Comparison of ENCODE assay signal across 8 mouse cellular contexts in the genomic region with DNA sequence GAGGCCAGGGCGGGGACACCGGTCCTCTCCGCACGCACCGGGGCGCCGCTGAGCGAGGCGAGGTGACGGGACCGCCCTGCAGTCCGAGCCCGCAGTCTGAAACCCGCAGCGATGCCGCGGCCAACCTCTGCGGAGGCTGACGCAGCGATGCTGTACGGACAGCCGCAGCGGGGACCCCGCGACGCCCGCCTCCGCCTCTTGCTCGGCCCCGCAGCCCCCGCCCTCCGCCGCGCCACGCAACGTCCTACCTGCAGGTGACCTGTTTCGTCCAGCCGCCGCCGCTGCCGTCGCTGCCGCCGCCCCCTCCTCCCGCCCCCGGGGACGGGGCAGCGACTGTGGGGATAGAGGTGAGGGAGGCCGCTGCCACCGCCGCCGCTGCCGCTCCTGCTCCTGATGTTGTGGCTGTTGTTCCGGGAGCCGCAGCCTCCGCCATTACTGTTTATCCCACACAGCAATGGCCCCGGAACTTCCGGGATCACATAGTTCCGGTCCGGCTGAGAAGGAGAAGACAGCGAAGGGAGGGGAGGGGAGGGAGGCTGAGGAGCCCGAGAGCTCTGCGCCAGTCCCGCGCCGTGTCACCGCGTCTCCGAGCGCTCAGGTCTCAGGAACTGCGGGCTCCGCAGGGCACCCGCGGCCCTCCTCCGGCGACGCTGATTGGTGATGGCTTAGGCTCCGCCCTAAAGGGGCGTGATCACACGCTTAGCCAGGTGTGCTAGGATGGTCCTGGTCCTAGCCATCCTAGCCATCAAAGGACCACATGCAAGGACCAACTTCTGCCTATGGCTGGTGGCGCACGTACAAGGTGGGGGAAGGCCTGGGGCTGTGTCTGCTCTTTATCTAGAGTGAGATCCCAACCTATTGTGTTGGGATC. TPM values are rescaled to one million over a fixed set of nuclear protein-coding genes. Genes with fewer than 3 reads are reported as not detected.
DNase-seq lines count a peak whose midpoint lies in the region; ATAC-seq and TF ChIP-seq lines count a peak whose summit lies in the region.

A gene (minus strand): TSS at position 612 of the 871 bp plus-strand sequence.

- TF ChIP-seq POLR2A in brain, embryonic 14.5 days (IDR thresholded peaks at IDR 0.05; ENCODE audit: borderline replicate concordance, extremely low read depth, insufficient read depth, insufficient read length, poor library complexity, severe bottlenecking): peak; percentile 72

- TF ChIP-seq CTCF in C2C12 (IDR thresholded peaks at IDR 0.05; ENCODE audit: control insufficient read depth, insufficient read depth, insufficient read length): no peak
- no peak for TF ChIP-seq CTCF in brain, embryonic 14.5 days (IDR thresholded peaks at IDR 0.05; ENCODE audit: borderline replicate concordance, extremely low read depth, insufficient read depth, insufficient read length)
- TF ChIP-seq CTCF in kidney, postnatal 0 days (IDR thresholded peaks at IDR 0.05; ENCODE audit: low read depth): no peak

- H3K79me3 ChIP-seq in C2C12 (ENCODE audit: low read depth): peaks cover 1% of the 10 kb centered on the region

- H3K9ac ChIP-seq in heart, embryonic 12.5 days: peak within 1 kb of the TSS; percentile 81
- peak within 1 kb of the TSS; percentile 89 for H3K9ac ChIP-seq in kidney, postnatal 0 days (ENCODE audit: low read depth, low read length)
- peak within 1 kb of the TSS; percentile 92 for H3K9ac ChIP-seq in liver, embryonic 11.5 days (ENCODE audit: low read depth, low read length)
- peak within 1 kb of the TSS; percentile 55 for H3K9ac ChIP-seq in stomach, embryonic 14.5 days (replicated peaks; ENCODE audit: low read depth, low read length)

- DNase-seq in brain, embryonic 14.5 days (ENCODE audit: low read depth): peak; percentile 97
- peak; percentile 87 for DNase-seq in kidney, postnatal 0 days (ENCODE audit: low spot score)
- peak; percentile 86 for DNase-seq in liver, embryonic 11.5 days (ENCODE audit: low spot score)
- DNase-seq in naive thymus-derived CD4-positive, alpha-beta T cell, adult 2 months (ENCODE audit: low read depth): peak; percentile 89

- peak; percentile 93 for ATAC-seq in heart, embryonic 12.5 days (ENCODE audit: insufficient number of reproducible peaks, low FRiP score)
- ATAC-seq in kidney, postnatal 0 days (replicated peaks; ENCODE audit: low FRiP score, low read depth): peak; percentile 96
- peak; percentile 82 for ATAC-seq in liver, embryonic 11.5 days (replicated peaks; ENCODE audit: low FRiP score)
- ATAC-seq in stomach, embryonic 14.5 days (ENCODE audit: insufficient number of reproducible peaks, insufficient read depth, low FRiP score, low read depth): peak; percentile 93

- H3ac ChIP-seq in C2C12 (ENCODE audit: control insufficient read depth, insufficient read length, low read depth): peak within 1 kb of the TSS; percentile 53

- peaks cover 77% of the 10 kb centered on the region for H3K4me1 ChIP-seq in erythroblast, embryonic 14.5 days (ENCODE audit: control insufficient read depth)
- H3K4me1 ChIP-seq in heart, embryonic 12.5 days (replicated peaks): 0 out of 2 replicates have a peak, but pooled peaks cover 7% of the 10 kb centered on the region
- H3K4me1 ChIP-seq in kidney, postnatal 0 days (replicated peaks; ENCODE audit: insufficient read depth, low read length): no peaks in the 10 kb centered on the region
- H3K4me1 ChIP-seq in liver, embryonic 11.5 days (replicated peaks; ENCODE audit: control insufficient read depth, insufficient read depth, low read length): peaks cover 13% of the 10 kb centered on the region
- H3K4me1 ChIP-seq in stomach, embryonic 14.5 days (ENCODE audit: control insufficient read depth, insufficient read depth, low read length): 0 out of 2 replicates have a peak, but pooled peaks cover 3% of the 10 kb centered on the region

- peaks cover 3% of the 10 kb centered on the region for H3K9me3 ChIP-seq in erythroblast, embryonic 14.5 days (ENCODE audit: control insufficient read depth, low read length)
- H3K9me3 ChIP-seq in heart, embryonic 12.5 days (replicated peaks): no peaks in the 10 kb centered on the region
- H3K9me3 ChIP-seq in kidney, postnatal 0 days (replicated peaks; ENCODE audit: low read length): no peaks in the 10 kb centered on the region
- no peaks in the 10 kb centered on the region for H3K9me3 ChIP-seq in liver, embryonic 11.5 days (ENCODE audit: control insufficient read depth, low read length)
- no peaks in the 10 kb centered on the region for H3K9me3 ChIP-seq in stomach, embryonic 14.5 days (ENCODE audit: control insufficient read depth, low read depth, low read length)

- peak within 1 kb of the TSS; percentile 85 for H3K4me2 ChIP-seq in heart, embryonic 12.5 days
- peak within 1 kb of the TSS; percentile 66 for H3K4me2 ChIP-seq in kidney, postnatal 0 days (ENCODE audit: low read length)
- peak within 1 kb of the TSS; percentile 85 for H3K4me2 ChIP-seq in liver, embryonic 11.5 days
- peak within 1 kb of the TSS; percentile 65 for H3K4me2 ChIP-seq in stomach, embryonic 14.5 days (replicated peaks; ENCODE audit: low read depth, low read length)

- peak within 1 kb of the TSS; percentile 72 for H3K27ac ChIP-seq in heart, embryonic 12.5 days (ENCODE audit: poor library complexity, severe bottlenecking)
- peak within 1 kb of the TSS; percentile 91 for H3K27ac ChIP-seq in kidney, postnatal 0 days
- peak within 1 kb of the TSS; percentile 62 for H3K27ac ChIP-seq in liver, embryonic 11.5 days (ENCODE audit: low read depth, low read length)
- peak within 1 kb of the TSS; percentile 80 for H3K27ac ChIP-seq in stomach, embryonic 14.5 days (ENCODE audit: low read length)

- no peaks in the 10 kb centered on the region for H3K36me3 ChIP-seq in C2C12 (ENCODE audit: control insufficient read depth, insufficient read depth)
- peaks cover 39% of the 10 kb centered on the region for H3K36me3 ChIP-seq in erythroblast, embryonic 14.5 days (ENCODE audit: control insufficient read depth)
- no peaks in the 10 kb centered on the region for H3K36me3 ChIP-seq in heart, embryonic 12.5 days
- no peaks in the 10 kb centered on the region for H3K36me3 ChIP-seq in kidney, postnatal 0 days (ENCODE audit: insufficient read depth, low read length)
- no peaks in the 10 kb centered on the region for H3K36me3 ChIP-seq in liver, embryonic 11.5 days (ENCODE audit: control insufficient read depth, insufficient read depth, low read length)
- no peaks in the 10 kb centered on the region for H3K36me3 ChIP-seq in stomach, embryonic 14.5 days (ENCODE audit: control insufficient read depth, insufficient read depth, low read length)

- peaks cover 4% of the 10 kb centered on the region for H3K79me2 ChIP-seq in C2C12 (ENCODE audit: control insufficient read depth, insufficient read depth)

- H3K27me3 ChIP-seq in C2C12 (ENCODE audit: control insufficient read depth, insufficient read depth, insufficient read length): no peaks in the 10 kb centered on the region
- H3K27me3 ChIP-seq in erythroblast, embryonic 14.5 days (ENCODE audit: control insufficient read depth): peaks cover 11% of the 10 kb centered on the region
- H3K27me3 ChIP-seq in heart, embryonic 12.5 days (replicated peaks): peaks cover 35% of the 10 kb centered on the region
- H3K27me3 ChIP-seq in kidney, postnatal 0 days (ENCODE audit: insufficient read depth, low read length): no peaks in the 10 kb centered on the region
- H3K27me3 ChIP-seq in liver, embryonic 11.5 days (replicated peaks; ENCODE audit: control insufficient read depth, insufficient read depth, low read length): peaks cover 10% of the 10 kb centered on the region; the same call in 1 of the 2 replicates
- H3K27me3 ChIP-seq in stomach, embryonic 14.5 days (ENCODE audit: control insufficient read depth, insufficient read depth, low read length): 0 out of 2 replicates have a peak, but pooled peaks cover 2% of the 10 kb centered on the region

- H3K4me3 ChIP-seq in C2C12 (ENCODE audit: insufficient read depth, poor library complexity, severe bottlenecking): peak within 1 kb of the TSS; percentile 84
- H3K4me3 ChIP-seq in erythroblast, embryonic 14.5 days (replicated peaks): peak within 1 kb of the TSS; percentile 82
- peak within 1 kb of the TSS; percentile 99 for H3K4me3 ChIP-seq in heart, embryonic 12.5 days
- peak within 1 kb of the TSS; percentile 99 for H3K4me3 ChIP-seq in kidney, postnatal 0 days (replicated peaks; ENCODE audit: low read depth, low read length)
- H3K4me3 ChIP-seq in liver, embryonic 11.5 days (ENCODE audit: low read depth, low read length): peak within 1 kb of the TSS; percentile 98
- peak within 1 kb of the TSS; percentile 99 for H3K4me3 ChIP-seq in stomach, embryonic 14.5 days (ENCODE audit: low read depth, low read length)

- WGBS in heart, embryonic 12.5 days: 0% methylated on average over 82 of the region's 82 CpGs
- under 1% methylated on average over 66 of the region's 82 CpGs for WGBS in kidney, postnatal 0 days
- under 1% methylated on average over 81 of the region's 82 CpGs for WGBS in liver, embryonic 11.5 days
- WGBS in stomach, embryonic 14.5 days: under 1% methylated on average over 70 of the region's 82 CpGs

TF ChIP-seq in C2C12, 6 proteins besides CTCF, POLR2A, EP300 and RAD21:
- TF ChIP-seq FOSL1 (IDR thresholded peaks at IDR 0.05; ENCODE audit: insufficient read depth, low read length, poor library complexity, severe bottlenecking): no peak
- no peak for TF ChIP-seq CEBPB (IDR thresholded peaks at IDR 0.05; ENCODE audit: low read depth)
- TF ChIP-seq MYOD1 (IDR thresholded peaks at IDR 0.05; ENCODE audit: control insufficient read depth, insufficient read length, low read depth): no peak
- TF ChIP-seq USF1 (IDR thresholded peaks at IDR 0.05; ENCODE audit: low read depth): no peak
- no peak for TF ChIP-seq MYOG (IDR thresholded peaks at IDR 0.05; ENCODE audit: control insufficient read depth, extremely low read depth, insufficient read length)
- TF ChIP-seq MAX (IDR thresholded peaks at IDR 0.05): no peak

RNA-seq across cellular contexts. Expression of the gene that starts here (rescaled TPM):
- polyA plus RNA-seq in C2C12 (2012; fragmentation: generic; extraction: Trizol): 30.9 TPM
- polyA plus RNA-seq in brain, embryonic 14.5 days (2012; rRNA removed): 159 and 185 TPM in 2 replicates
- polyA plus RNA-seq in erythroblast, embryonic 14.5 days (2012): 86.9 and 108 TPM in 2 replicates
- 52.7 and 55.1 TPM in 2 replicates for polyA plus RNA-seq in heart, embryonic 12.5 days (2016; fragmentation: Nextera tagmentation; extraction: Ambion mirVana)
- 62.7 and 66.8 TPM in 2 replicates for polyA plus RNA-seq in kidney, postnatal 0 days (2015; fragmentation: Nextera tagmentation; extraction: Ambion mirVana)
- polyA plus RNA-seq in liver, embryonic 11.5 days (2014; fragmentation: Nextera tagmentation; extraction: Ambion mirVana): 50.8 and 53.5 TPM in 2 replicates
- polyA plus RNA-seq in stomach, embryonic 14.5 days (2014; fragmentation: Nextera tagmentation; extraction: Ambion mirVana): 56.3 and 58.3 TPM in 2 replicates

Comparison
In these comparisons a context has a peak if more than half of its experiments do, and no peak if none do; other contexts are left out.
1. Peak in every context shown above with its lines: DNase-seq, ATAC-seq, H3K4me3 ChIP-seq and H3K27ac ChIP-seq.